Mouse (Mus musculus): ENCODE measurements around the gene Rhox3a2.
"Not testable (repeated sequence)": the region's sequence is repeated elsewhere in the genome, so short reads cannot be mapped to it uniquely, and the experiment has no call there.

Gene Rhox3a2

GRCm38 (mm10) chrX:37379728-37380127 is at the start of gene Rhox3a2:
TSS of gene Rhox3a2 (plus strand) at chrX:37380028.
- DNase-seq (ENCODE audit: low read depth), result not testable (repeated sequence)

GRCm38 (mm10) chrX:37390548-37390947 is 10.7 kb downstream of the Rhox3a2 start, which contains the start of gene Rhox4a2:
TSS of gene Rhox4a2 (plus strand) at chrX:37390848.
- DNase-seq (ENCODE audit: low read depth), result not testable (repeated sequence)

- DNase-seq (ENCODE audit: low read depth), result not testable (repeated sequence)
These were observed 31.9 kb downstream of the Rhox3a2 start, which contains the start of gene Rhox2b for GRCm38 (mm10) chrX:37411767-37412166. TSS of gene Rhox2b (plus strand) at chrX:37412067.

- not testable (repeated sequence) for DNase-seq (ENCODE audit: low read depth)
These were observed 52.4 kb downstream of the Rhox3a2 start, which contains the start of gene Rhox4b for GRCm38 (mm10) chrX:37432194-37432593. TSS of gene Rhox4b (plus strand) at chrX:37432494.
